Mouse (Mus musculus) CH12.LX (cell line): ENCODE measurements at regions not wholly inside any gene's neighbourhood (a gene's known extent, or its start where the extent isn't known, plus 50 kb on each side); places are given as distances from the start of the nearest gene placed in this dataset.

Source experiments
- DNase-seq: peaks from one replicate; pipeline ENCODE4 v3.0.0-alpha.2; 2013; ENCODE audit errors: extremely low read depth
- H3K27ac ChIP-seq: 2 replicates; pipeline ENCODE4 v1.5.1; 2012; ENCODE audit warnings: low read depth, mild to moderate bottlenecking, control low read depth, moderate library complexity; ENCODE audit not compliant: insufficient read depth
- H3K27me3 ChIP-seq: replicated peaks from 2 replicates; pipeline ENCODE3; 2012; ENCODE audit warnings: inconsistent platforms
- H3K36me3 ChIP-seq, 2 experiments: replicated peaks in 1 of 2; 2 replicates each; pipeline versions ENCODE3 to v1.6.1; 2012; ENCODE audit warnings: inconsistent platforms in 1 of 2, low read length in 1 of 2, mild to moderate bottlenecking in 1 of 2, mixed read lengths in 1 of 2, moderate library complexity in 1 of 2; ENCODE audit not compliant: control insufficient read depth in 1 of 2, insufficient read depth in 1 of 2
- H3K4me1 ChIP-seq, 2 experiments: 2 replicates each; pipeline ENCODE4 v1.6.1; 2012; ENCODE audit warnings: inconsistent platforms in 1 of 2, moderate library complexity in 1 of 2; ENCODE audit not compliant: insufficient read depth in 2 of 2, control insufficient read depth in 1 of 2
- H3K4me2 ChIP-seq: 2 replicates; pipeline ENCODE4 v1.6.1; 2012; ENCODE audit warnings: low read depth, mild to moderate bottlenecking, control low read depth; ENCODE audit not compliant: poor library complexity, insufficient read depth, severe bottlenecking
- H3K4me3 ChIP-seq, 3 experiments: fragments of 150-350 bp in 1 of 3; sonication (generic) in 1 of 3; replicated peaks in 1 of 3; 2 replicates each; pipeline versions ENCODE3 to v1.5.1; 2011 to 2012; ENCODE audit warnings: low read depth in 2 of 3, low read length in 2 of 3, mild to moderate bottlenecking in 2 of 3, moderate library complexity in 2 of 3, control low read depth in 1 of 3, improper control_type of control experiment in 1 of 3, inconsistent platforms in 1 of 3, mixed read lengths in 1 of 3; ENCODE audit not compliant: poor library complexity in 1 of 3
- H3K79me2 ChIP-seq: replicated peaks from 2 replicates; pipeline ENCODE4 v1.6.1; 2012; ENCODE audit warnings: mild to moderate bottlenecking, moderate library complexity; ENCODE audit not compliant: control insufficient read depth, poor library complexity, insufficient read depth, severe bottlenecking; ENCODE audit errors: extremely low read depth
- H3K9ac ChIP-seq: 2 replicates; pipeline ENCODE4 v1.6.1; 2012; ENCODE audit warnings: low read depth, mild to moderate bottlenecking, control low read depth, moderate library complexity; ENCODE audit not compliant: insufficient read depth
- H3K9me3 ChIP-seq: replicated peaks from 2 replicates; pipeline ENCODE3; 2012; ENCODE audit warnings: low read length, inconsistent platforms, mixed read lengths
- BHLHE40 ChIP-seq: IDR thresholded peaks from 2 replicates; pipeline ENCODE4 v1.6.1; 2011; ENCODE audit warnings: mild to moderate bottlenecking, low read depth, low read length, improper control_type of control experiment
- CHD2 ChIP-seq: IDR thresholded peaks from 2 replicates; pipeline ENCODE4 v1.6.1; 2011; ENCODE audit warnings: low read length, improper control_type of control experiment
- E2F4 ChIP-seq: IDR thresholded peaks from 2 replicates; pipeline ENCODE4 v1.6.1; 2011; ENCODE audit warnings: low read depth, low read length, improper control_type of control experiment; ENCODE audit not compliant: insufficient replicate concordance
- EP300 ChIP-seq: IDR thresholded peaks from 2 replicates; pipeline ENCODE4 v1.6.1; 2011; ENCODE audit warnings: low read length, improper control_type of control experiment
- GABPA ChIP-seq: IDR thresholded peaks from 2 replicates; pipeline ENCODE4 v1.6.1; 2012; ENCODE audit warnings: low read depth, low read length, improper control_type of control experiment, inconsistent platforms; ENCODE audit not compliant: insufficient replicate concordance
- HCFC1 ChIP-seq: IDR thresholded peaks from 2 replicates; pipeline ENCODE4 v1.6.1; 2012; ENCODE audit warnings: low read depth, mild to moderate bottlenecking, inconsistent platforms, low read length, improper control_type of control experiment
- IRF4 ChIP-seq: IDR thresholded peaks from 2 replicates; pipeline ENCODE4 v1.6.1; 2014; ENCODE audit warnings: low read depth, mild to moderate bottlenecking, inconsistent platforms, low read length, improper control_type of control experiment
- JUND ChIP-seq: conservative IDR thresholded peaks from 2 replicates; pipeline ENCODE4 v1.6.1; 2011; ENCODE audit warnings: low read depth, low read length, improper control_type of control experiment
- MAFK ChIP-seq: IDR thresholded peaks from 2 replicates; pipeline ENCODE4 v1.6.1; 2011; ENCODE audit warnings: low read length, improper control_type of control experiment; ENCODE audit not compliant: insufficient replicate concordance
- MAX ChIP-seq: IDR thresholded peaks from 2 replicates; pipeline ENCODE4 v1.6.1; 2011; ENCODE audit warnings: low read length, improper control_type of control experiment
- MAZ ChIP-seq: IDR thresholded peaks from 2 replicates; pipeline ENCODE4 v1.6.1; 2012; ENCODE audit warnings: low read depth, mild to moderate bottlenecking, inconsistent platforms, low read length, improper control_type of control experiment, moderate library complexity
- MEF2A ChIP-seq: IDR thresholded peaks from 2 replicates; pipeline ENCODE4 v1.6.1; 2014; ENCODE audit warnings: low read depth, mild to moderate bottlenecking, inconsistent platforms, low read length, improper control_type of control experiment, borderline replicate concordance
- MXI1 ChIP-seq: IDR thresholded peaks from 2 replicates; pipeline ENCODE4 v1.6.1; 2011; ENCODE audit warnings: mild to moderate bottlenecking, low read depth, low read length, improper control_type of control experiment
- MYC ChIP-seq: IDR thresholded peaks from 2 replicates; pipeline ENCODE4 v1.6.1; 2011; ENCODE audit warnings: low read depth, mild to moderate bottlenecking, improper control_type of control experiment, low read length
- POLR2A ChIP-seq: IDR thresholded peaks from 2 replicates; pipeline ENCODE4 v1.6.1; 2011; ENCODE audit warnings: low read depth, mild to moderate bottlenecking, improper control_type of control experiment, low read length
- POLR2AphosphoS2 ChIP-seq: IDR thresholded peaks from 2 replicates; pipeline ENCODE4 v1.6.1; 2011; ENCODE audit warnings: low read depth, low read length, improper control_type of control experiment
- RAD21 ChIP-seq: IDR thresholded peaks from 2 replicates; pipeline ENCODE4 v1.6.1; 2011; ENCODE audit warnings: low read depth, mild to moderate bottlenecking, low read length, improper control_type of control experiment, moderate library complexity
- RCOR1 ChIP-seq: conservative IDR thresholded peaks from 2 replicates; pipeline ENCODE4 v1.6.1; 2012; ENCODE audit warnings: low read depth, mild to moderate bottlenecking, inconsistent platforms, low read length, improper control_type of control experiment
- SIN3A ChIP-seq: IDR thresholded peaks from 2 replicates; pipeline ENCODE4 v1.6.1; 2012; ENCODE audit warnings: low read length, improper control_type of control experiment, inconsistent platforms
- SMC3 ChIP-seq: IDR thresholded peaks from 2 replicates; pipeline ENCODE4 v1.6.1; 2011; ENCODE audit warnings: low read depth, low read length, improper control_type of control experiment
- TBP ChIP-seq: conservative IDR thresholded peaks from 2 replicates; pipeline ENCODE4 v1.6.1; 2011; ENCODE audit warnings: low read depth, low read length, improper control_type of control experiment
- TCF12 ChIP-seq: IDR thresholded peaks from 2 replicates; pipeline ENCODE4 v1.6.1; 2014; ENCODE audit warnings: low read depth, mild to moderate bottlenecking, inconsistent platforms, low read length, improper control_type of control experiment
- USF1 ChIP-seq: IDR thresholded peaks from 2 replicates; pipeline ENCODE4 v1.6.1; 2014; ENCODE audit warnings: low read depth, mild to moderate bottlenecking, inconsistent platforms, low read length, improper control_type of control experiment
- USF2 ChIP-seq: conservative IDR thresholded peaks from 2 replicates; pipeline ENCODE4 v1.6.1; 2011; ENCODE audit warnings: low read depth, low read length, improper control_type of control experiment
- ZKSCAN1 ChIP-seq: IDR thresholded peaks from 2 replicates; pipeline ENCODE4 v1.6.1; 2012; ENCODE audit warnings: low read depth, inconsistent platforms, low read length, improper control_type of control experiment, borderline replicate concordance
- ZMIZ1 ChIP-seq: IDR thresholded peaks from 2 replicates; pipeline ENCODE4 v1.6.1; 2012; ENCODE audit warnings: low read depth, mild to moderate bottlenecking, inconsistent platforms, low read length, improper control_type of control experiment
- dilution Hi-C: fragments of 300-500 bp; cut with MboI; formaldehyde crosslinking; loops from 2 replicates; pipeline ENCODE4 v1.14.3; 2020; ENCODE audit warnings: low sequenced_read_pairs; ENCODE audit not compliant: extremely low pct_unique_long_range_greater_than_20kb, extremely low pct_ligation_motif_present
- in situ Hi-C: fragments of 300-500 bp; cut with MboI; formaldehyde crosslinking; loops from 3 replicates; pipeline ENCODE4 v1.14.3; 2019; ENCODE audit warnings: low sequenced_read_pairs, low pct_ligation_motif_present, low pct_unique_long_range_greater_than_20kb, mixed read lengths

- H3K4me2 ChIP-seq, result no peak overlapping the region
- H3K9ac ChIP-seq, result no peak overlapping the region
- dilution Hi-C loops, result no loop called here
- no peaks in the 10 kb centered on the region for H3K79me2 ChIP-seq
- H3K36me3 ChIP-seq, result no peaks in the 10 kb centered on the region
- peaks cover 0 to 24% of the 10 kb centered on the region in 2 experiments; a peak in 2 of 4 replicates for H3K4me1 ChIP-seq
- no peaks in the 10 kb centered on the region for H3K27me3 ChIP-seq
- in situ Hi-C loops, result no loop called here
- no peak for DNase-seq
- H3K4me3 ChIP-seq, result no peak overlapping the region
- no peak for TF ChIP-seq EP300
- no peak for TF ChIP-seq E2F4
- TF ChIP-seq MAX, result no peak
- TF ChIP-seq SMC3, result no peak
- TF ChIP-seq MXI1, result no peak
- TF ChIP-seq USF2, result no peak
- no peaks in the 10 kb centered on the region for H3K9me3 ChIP-seq
- no peak overlapping the region for H3K27ac ChIP-seq
Observed at GRCm38 (mm10) chr3:102386091-102386490, 83.6 kb upstream of the Ngf start.

DNA sequence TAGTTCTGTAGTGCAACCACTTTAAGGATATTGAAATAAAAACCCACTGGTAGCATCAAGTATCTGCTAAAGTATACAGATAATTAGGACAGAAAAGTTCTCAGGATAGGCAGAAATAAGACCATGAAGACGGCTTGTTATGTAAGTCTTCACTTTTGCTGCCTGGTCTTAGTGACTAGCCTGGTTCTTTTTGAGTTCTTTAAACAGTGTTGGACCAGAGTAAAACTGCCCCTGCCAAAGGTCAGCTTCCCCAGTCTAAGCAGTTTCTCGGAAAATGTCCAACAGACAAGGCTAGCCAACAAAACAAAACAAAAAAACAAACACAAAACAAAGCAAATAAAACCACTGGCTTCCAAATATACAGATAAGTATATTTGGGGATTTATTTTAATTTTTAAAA is 85.1 kb upstream of the Ngf start:
- TF ChIP-seq E2F4, result no peak
- no peak for TF ChIP-seq MAZ
- TF ChIP-seq GABPA, result no peak
- TF ChIP-seq BHLHE40, result no peak
- no peak for TF ChIP-seq ZMIZ1
- no peak for TF ChIP-seq JUND
- no peak for TF ChIP-seq SMC3
- TF ChIP-seq, all 38 proteins: peak for 0
- in situ Hi-C loops (no loop called here), dilution Hi-C loops (no loop called here)
- Histone ChIP-seq H3K4me2 (no peak overlapping the region), H3K4me1 (peaks cover 0 to 24% of the 10 kb centered on the region in 2 experiments; a peak in 2 of 4 replicates), H3K27ac (no peak overlapping the region), H3K79me2 (no peaks in the 10 kb centered on the region), H3K9ac (no peak overlapping the region), H3K36me3 (no peaks in the 10 kb centered on the region), H3K27me3 (no peaks in the 10 kb centered on the region), H3K9me3 (no peaks in the 10 kb centered on the region), H3K4me3 (no peak overlapping the region)
- no peak for DNase-seq

DNA sequence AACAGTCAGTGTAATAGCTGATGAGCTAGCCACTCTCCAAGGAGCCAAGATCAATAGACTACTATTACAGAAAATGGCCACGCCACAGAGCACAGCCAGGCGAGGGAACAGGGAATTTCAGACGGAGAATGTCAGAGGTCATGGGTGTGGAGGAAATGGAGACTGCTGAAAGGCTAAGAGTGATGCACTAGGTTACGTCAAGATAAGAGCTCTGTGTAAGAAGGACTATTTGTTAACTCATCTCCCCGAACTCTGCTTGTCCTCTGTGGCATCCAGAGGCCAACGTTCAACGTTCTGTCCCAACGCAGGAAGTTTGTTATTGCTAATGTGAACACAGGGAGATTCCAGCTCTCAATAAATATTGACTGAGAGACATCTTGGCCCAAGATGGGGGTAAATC is 86.0 kb upstream of the Ngf start:
- DNase-seq, result no peak
- Histone ChIP-seq H3K9ac (no peak overlapping the region), H3K4me1 (peaks cover 0 to 24% of the 10 kb centered on the region in 2 experiments; a peak in 2 of 4 replicates), H3K4me3 (no peak overlapping the region)
- no peak for TF ChIP-seq RAD21
- TF ChIP-seq TBP, result no peak
- TF ChIP-seq E2F4, result no peak
- TF ChIP-seq USF1, result no peak
- TF ChIP-seq MEF2A, result no peak
- TF ChIP-seq RCOR1, result no peak
- no peak for TF ChIP-seq MAFK
- TF ChIP-seq MYC, result no peak
- TF ChIP-seq TCF12, result no peak
- no peak for TF ChIP-seq POLR2A
- no peak for TF ChIP-seq POLR2AphosphoS2
- TF ChIP-seq MAZ, result no peak
- no peak for TF ChIP-seq ZKSCAN1
- TF ChIP-seq USF2, result no peak
- no peak for TF ChIP-seq JUND
- no peak for TF ChIP-seq CHD2
- TF ChIP-seq BHLHE40, result no peak
- no peak for TF ChIP-seq IRF4
- no peak for TF ChIP-seq HCFC1
- no peak for TF ChIP-seq SIN3A
- TF ChIP-seq, all 38 proteins: peak for 0
- no peak overlapping the region for H3K27ac ChIP-seq
- H3K4me2 ChIP-seq, result no peak overlapping the region
- no peaks in the 10 kb centered on the region for H3K9me3 ChIP-seq
- in situ Hi-C loops (no loop called here), dilution Hi-C loops (no loop called here)
- no peaks in the 10 kb centered on the region for H3K36me3 ChIP-seq
- no peaks in the 10 kb centered on the region for H3K79me2 ChIP-seq
- H3K27me3 ChIP-seq, result no peaks in the 10 kb centered on the region
